Mouse (Mus musculus) G1E (cell line): Measurements from ENCODE around the gene Olfr628.

ENCODE experiments used
- CTCF ChIP-seq: IDR thresholded peaks from 2 replicates; pipeline ENCODE4 v1.5.1; 2012; ENCODE audit warnings: low read depth, low read length, inconsistent platforms, mixed read lengths
- GATA1 ChIP-seq: IDR thresholded peaks from 2 replicates; pipeline ENCODE4 v1.6.1; 2012; ENCODE audit warnings: borderline replicate concordance, low read length, inconsistent platforms, mixed read lengths
- POLR2AphosphoS5 ChIP-seq: IDR thresholded peaks from 2 replicates; pipeline ENCODE4 v1.6.1; 2012; ENCODE audit warnings: low read depth, low read length, inconsistent platforms; ENCODE audit not compliant: insufficient replicate concordance
- TAL1 ChIP-seq: conservative IDR thresholded peaks from 2 replicates; pipeline ENCODE4 v1.6.1; 2012; ENCODE audit warnings: low read depth, low read length, inconsistent platforms, mixed read lengths

GRCm38 (mm10) chr7:103757233-103757632 lies 27.1 kb downstream of the Olfr628 start, which contains the start of gene Olfr630:
- no peak for TF ChIP-seq CTCF
- no peak for TF ChIP-seq POLR2AphosphoS5
- no peak for TF ChIP-seq GATA1
- TF ChIP-seq TAL1, result no peak
